Comparison of ENCODE assay signal across 10 mouse cellular contexts in the genomic region with DNA sequence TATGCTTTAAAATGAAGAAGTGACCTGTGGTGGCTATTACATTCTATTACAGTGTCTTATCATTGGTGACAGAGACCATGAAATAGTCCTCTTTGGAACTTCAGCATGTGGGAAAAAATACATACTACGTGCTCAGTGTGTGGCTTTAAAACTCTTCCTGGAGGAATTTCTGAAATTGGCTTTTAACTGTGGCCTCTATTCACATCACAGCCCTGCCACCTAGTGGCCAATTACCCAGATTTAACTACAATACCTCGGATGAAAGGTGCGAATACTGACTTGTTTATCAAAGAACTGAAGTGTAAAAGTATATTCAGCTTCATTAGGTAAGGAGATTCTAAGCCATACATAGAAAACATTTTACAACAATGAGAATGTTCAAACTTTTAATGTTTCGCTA. TPM values are rescaled to one million over a fixed set of nuclear protein-coding genes. Genes with fewer than 3 reads are reported as not detected.
DNase-seq lines count a peak whose midpoint lies in the region; ATAC-seq lines count a peak whose summit lies in the region.
"Had no signal": no experiment of that assay in that cellular context is flagged by ENCODE, and none has a peak within 500 bp of the region (broad histone marks: within the 10 kb centered on the region; RNA-seq: fewer than 3 reads in every experiment).

No protein-coding gene starts in this region.

- H3K27me3 ChIP-seq in midbrain, embryonic 13.5 days, result no peaks in the 10 kb centered on the region
- H3K27me3 ChIP-seq: neural tube, embryonic 13.5 days had no signal

- H3K4me1 ChIP-seq in midbrain, embryonic 13.5 days (replicated peaks), result no peaks in the 10 kb centered on the region
- H3K4me1 ChIP-seq: neural tube, embryonic 13.5 days had no signal

- H3K4me2 ChIP-seq in midbrain, embryonic 13.5 days (replicated peaks), result no peak overlapping the region
- H3K4me2 ChIP-seq: neural tube, embryonic 13.5 days had no signal

- WGBS in midbrain, embryonic 13.5 days, result 14% methylated on average over 4 of the region's 4 CpGs

- no peaks in the 10 kb centered on the region for H3K36me3 ChIP-seq in midbrain, embryonic 13.5 days
- H3K36me3 ChIP-seq: neural tube, embryonic 13.5 days had no signal

- H3K4me3 ChIP-seq in midbrain, embryonic 13.5 days (replicated peaks), result no peak overlapping the region
- H3K4me3 ChIP-seq: erythroblast, embryonic 14.5 days; neural tube, embryonic 13.5 days had no signal

- ATAC-seq in common myeloid progenitor, adult 5-6 weeks (replicated peaks; ENCODE audit: low read depth, poor library complexity, severe bottlenecking), result peak; percentile 74
- ATAC-seq in midbrain, embryonic 13.5 days, result peak; percentile 30; the same call in 1 of the 2 replicates

- no peak overlapping the region for H3K9ac ChIP-seq in midbrain, embryonic 13.5 days (replicated peaks)
- H3K9ac ChIP-seq: neural tube, embryonic 13.5 days had no signal

- no peaks in the 10 kb centered on the region for H3K9me3 ChIP-seq in midbrain, embryonic 13.5 days
- H3K9me3 ChIP-seq: neural tube, embryonic 13.5 days had no signal

- peak; percentile 36 for DNase-seq in ovary, postnatal 14 days (ENCODE audit: low spot score)
- no peak for DNase-seq in ovary, postnatal 10 days (ENCODE audit: low spot score)
- DNase-seq in ZHBTc4 (ENCODE audit: low read depth, low spot score), result peak; percentile 47
- peak; percentile 2 to 51 for DNase-seq in heart, postnatal 36 days
- peak; percentile 45 to 80 for DNase-seq in layer of hippocampus, postnatal 25 days (ENCODE audit: extremely low spot score in 1 of 2, low spot score in 1 of 2)
- no peak for DNase-seq in spleen, adult 12 weeks (ENCODE audit: low spot score)

- no peak overlapping the region for H3K27ac ChIP-seq in midbrain, embryonic 13.5 days
- H3K27ac ChIP-seq: neural tube, embryonic 13.5 days had no signal

- intact Hi-C loops in heart, postnatal 36 days (cut with DNase I), result loop anchor here (1.0 to 5.0 kb wide), 2 partner anchors 418 to 732 kb away; no protein-coding TSS in a partner anchor

RNA-seq across cellular contexts. Expression of gene Lsm8, which starts 29.0 kb away (rescaled TPM):
- 70.1 and 92.4 TPM in 2 replicates for total RNA-seq in common myeloid progenitor, adult 5-6 weeks (2017)
- 10 to 100 TPM; 19.9 to 23.4 TPM for total RNA-seq in heart, postnatal 36 days (2021)
- total RNA-seq in layer of hippocampus, postnatal 25 days (2021), result 10 to 100 TPM; 38.6 to 50.0 TPM
- polyA plus RNA-seq in midbrain, embryonic 13.5 days (2015; fragmentation: Nextera tagmentation; extraction: Ambion mirVana), result 172 and 196 TPM in 2 replicates

RNA-seq across cellular contexts. Expression of gene Ankrd7, which starts 46.8 kb away (rescaled TPM):
- not detected in 2 replicates for total RNA-seq in common myeloid progenitor, adult 5-6 weeks (2017)
- not detected for total RNA-seq in heart, postnatal 36 days (2021)
- not detected for total RNA-seq in layer of hippocampus, postnatal 25 days (2021)
- polyA plus RNA-seq in midbrain, embryonic 13.5 days (2015; fragmentation: Nextera tagmentation; extraction: Ambion mirVana), result not detected in 2 replicates
- polyA plus RNA-seq: neural tube, embryonic 13.5 days had no signal

Comparison
In these comparisons a context has a peak if more than half of its experiments do, and no peak if none do; other contexts are left out.
1. DNase-seq: peak in ovary, postnatal 14 days (single experiment), ZHBTc4 (single experiment), heart, postnatal 36 days (2 of 2) and layer of hippocampus, postnatal 25 days (2 of 2); none in ovary, postnatal 10 days (single experiment) and spleen, adult 12 weeks (single experiment).